In genomic region chr14:124767234-124767633, GRCm38 (mm10) we compare ENCODE assay signal across 22 mouse cellular contexts.
DNase-seq lines count a peak whose midpoint lies in the region; ATAC-seq and TF ChIP-seq lines count a peak whose summit lies in the region.
"Had no signal": no experiment of that assay in that cellular context is flagged by ENCODE, and none has a peak within 500 bp of the region (broad histone marks: within the 10 kb centered on the region; RNA-seq: fewer than 3 reads in every experiment).

No protein-coding gene starts in this region.

- H3K9ac ChIP-seq in neural tube, embryonic 15.5 days (replicated peaks) = no peak overlapping the region
- H3K9ac ChIP-seq: forebrain, postnatal 0 days; intestine, embryonic 15.5 days; midbrain, embryonic 15.5 days; neural tube, embryonic 12.5 days had no signal

- 6% methylated on average over 2 of the region's 2 CpGs for WGBS in cerebellum, adult 2 months
- 70% methylated on average over 2 of the region's 2 CpGs for WGBS in neural tube, embryonic 15.5 days

- no peaks in the 10 kb centered on the region for H3K36me3 ChIP-seq in neural tube, embryonic 15.5 days
- H3K36me3 ChIP-seq: embryonic facial prominence, embryonic 10.5 days; hindbrain, embryonic 10.5 days; intestine, embryonic 15.5 days; midbrain, embryonic 15.5 days; neural tube, embryonic 12.5 days had no signal

- H3K4me3 ChIP-seq in cerebellum, adult 2 months (replicated peaks; ENCODE audit: insufficient read depth, low read depth, low read length) = no peak overlapping the region
- H3K4me3 ChIP-seq in neural tube, embryonic 15.5 days (replicated peaks) = no peak overlapping the region
- H3K4me3 ChIP-seq: embryonic facial prominence, embryonic 10.5 days; hindbrain, embryonic 10.5 days; intestine, embryonic 15.5 days; midbrain, embryonic 15.5 days; neural tube, embryonic 12.5 days had no signal

- DNase-seq in heart, adult 18-20 months = peak; percentile 32 to 42
- no peak for DNase-seq in heart, postnatal 4 days
- DNase-seq in brain, adult 2 months (ENCODE audit: low read depth, low spot score) = peak; percentile 97
- DNase-seq in cerebellum, adult 2 months = peak; percentile 60 to 95
- DNase-seq in cerebellum, postnatal 25 days = peak; percentile 58 to 72
- no peak for DNase-seq in adrenal gland, adult (ENCODE audit: inconsistent age in 2 of 2, low spot score in 1 of 2)
- DNase-seq: adrenal gland, postnatal 36 days; forebrain, postnatal 0 days; gastrocnemius, postnatal 25 days; kidney, adult 9 months; kidney, postnatal 14 days; right cerebral cortex, postnatal 4 days; thymus, postnatal 25 days had no signal

- no peak overlapping the region for H3K27ac ChIP-seq in cerebellum, adult 2 months (ENCODE audit: insufficient read depth, low read length)
- H3K27ac ChIP-seq in neural tube, embryonic 15.5 days (replicated peaks) = no peak overlapping the region
- H3K27ac ChIP-seq: embryonic facial prominence, embryonic 10.5 days; hindbrain, embryonic 10.5 days; intestine, embryonic 15.5 days; macrophage; midbrain, embryonic 15.5 days; neural tube, embryonic 12.5 days had no signal

- peaks cover 5% of the 10 kb centered on the region; the same call in 1 of the 2 replicates for H3K4me1 ChIP-seq in cerebellum, adult 2 months (ENCODE audit: control insufficient read depth, insufficient read depth, low read length)
- H3K4me1 ChIP-seq in neural tube, embryonic 15.5 days = no peaks in the 10 kb centered on the region
- H3K4me1 ChIP-seq: embryonic facial prominence, embryonic 10.5 days; hindbrain, embryonic 10.5 days; intestine, embryonic 15.5 days; midbrain, embryonic 15.5 days; neural tube, embryonic 12.5 days had no signal

- H3K9me3 ChIP-seq in neural tube, embryonic 15.5 days (replicated peaks) = no peaks in the 10 kb centered on the region
- H3K9me3 ChIP-seq: embryonic facial prominence, embryonic 10.5 days; hindbrain, embryonic 10.5 days; intestine, embryonic 15.5 days; midbrain, embryonic 15.5 days; neural tube, embryonic 12.5 days had no signal

- H3K27me3 ChIP-seq in cerebellum, adult 2 months (ENCODE audit: control insufficient read depth, insufficient read depth, low read length) = no peaks in the 10 kb centered on the region
- H3K27me3 ChIP-seq in neural tube, embryonic 15.5 days (replicated peaks) = no peaks in the 10 kb centered on the region
- H3K27me3 ChIP-seq: intestine, embryonic 15.5 days; midbrain, embryonic 15.5 days; neural tube, embryonic 12.5 days had no signal

- H3K4me2 ChIP-seq in neural tube, embryonic 15.5 days = no peak overlapping the region
- H3K4me2 ChIP-seq: intestine, embryonic 15.5 days; midbrain, embryonic 15.5 days; neural tube, embryonic 12.5 days had no signal

- ATAC-seq in neural tube, embryonic 15.5 days (ENCODE audit: low FRiP score) = no peak
- ATAC-seq: CD4-positive, CD25-positive, alpha-beta regulatory T cell, adult 4 months; forebrain, postnatal 0 days; hindbrain, embryonic 16.5 days; intestine, embryonic 15.5 days; midbrain, embryonic 15.5 days had no signal

- no peak for TF ChIP-seq POLR2A in cerebellum, adult 2 months (IDR thresholded peaks at IDR 0.05; ENCODE audit: borderline replicate concordance, insufficient read depth, low read length)

- no peak for TF ChIP-seq CTCF in cerebellum, adult 2 months (IDR thresholded peaks at IDR 0.05; ENCODE audit: borderline replicate concordance, insufficient read depth, low read depth, low read length)

Comparison
In these comparisons a context has a peak if more than half of its experiments do, and no peak if none do; other contexts are left out.
1. DNase-seq: peak in heart, adult 18-20 months (2 of 2), brain, adult 2 months (single experiment), cerebellum, adult 2 months (2 of 2) and cerebellum, postnatal 25 days (2 of 2); none in heart, postnatal 4 days (single experiment) and adrenal gland, adult (0 of 2).